Mouse (Mus musculus) liver, embryonic 14.5 days (tissue): ENCODE results near the gene Ubl7. TPM values are rescaled to one million over a fixed set of nuclear protein-coding genes. Genes with fewer than 3 reads are reported as not detected.

Source experiments
- ATAC-seq: fragments of 200-750 bp; cut with Nextera tagmentation; 2 replicates; pipeline ENCODE4 v1.8.0; 2017; ENCODE audit warnings: moderate number of reproducible peaks, mild to moderate bottlenecking, moderate library complexity; ENCODE audit not compliant: insufficient read depth
- DNase-seq, 3 experiments: peaks; one replicate each; pipeline ENCODE4 v3.0.0-alpha.2; 2012 to 2013; ENCODE audit warnings: low read depth in 3 of 3, low spot score in 3 of 3
- H3K27ac ChIP-seq: fragments of 300-500 bp; sonication (generic); 2 replicates; pipeline ENCODE4 v1.5.1; 2014; ENCODE audit warnings: moderate library complexity, mild to moderate bottlenecking, control low read depth, inconsistent platforms
- H3K27me3 ChIP-seq: fragments of 300-500 bp; sonication (generic); 2 replicates; pipeline ENCODE4 v1.6.1; 2014; ENCODE audit warnings: mild to moderate bottlenecking, low read length, moderate library complexity; ENCODE audit not compliant: control insufficient read depth, insufficient read depth
- H3K36me3 ChIP-seq: fragments of 300-500 bp; sonication (generic); replicated peaks from 2 replicates; pipeline ENCODE4 v1.6.1; 2014; ENCODE audit warnings: low read depth; ENCODE audit not compliant: control insufficient read depth, insufficient read depth
- H3K4me1 ChIP-seq, 2 experiments: fragments of 200-500 bp in 1 of 2; fragments of 300-500 bp in 1 of 2; sonication (generic) in 1 of 2; replicated peaks; 2 replicates each; pipeline ENCODE4 v1.6.1; 2012 to 2014; ENCODE audit warnings: antibody characterized with exemption in 1 of 2, inconsistent platforms in 1 of 2, low read length in 1 of 2; ENCODE audit not compliant: control insufficient read depth in 2 of 2, insufficient read depth in 2 of 2
- H3K4me2 ChIP-seq: fragments of 300-500 bp; sonication (generic); 2 replicates; pipeline ENCODE4 v1.6.1; 2014; ENCODE audit warnings: low read depth, mild to moderate bottlenecking, control low read depth, moderate library complexity
- H3K4me3 ChIP-seq, 2 experiments: fragments of 200-500 bp in 1 of 2; fragments of 300-500 bp in 1 of 2; sonication (generic) in 1 of 2; 2 replicates each; pipeline ENCODE4 v1.5.1; 2012 to 2014; ENCODE audit warnings: low read depth in 2 of 2, low read length in 2 of 2, mild to moderate bottlenecking in 2 of 2, control low read depth in 1 of 2, inconsistent platforms in 1 of 2, moderate library complexity in 1 of 2; ENCODE audit not compliant: insufficient read depth in 1 of 2
- H3K9ac ChIP-seq: fragments of 300-500 bp; sonication (generic); replicated peaks from 2 replicates; pipeline ENCODE4 v1.6.1; 2014; ENCODE audit warnings: mild to moderate bottlenecking, control low read depth, moderate library complexity
- H3K9me3 ChIP-seq: fragments of 300-500 bp; sonication (generic); 2 replicates; pipeline ENCODE4 v1.6.1; 2016; ENCODE audit warnings: low read length, mixed read lengths; ENCODE audit not compliant: control insufficient read depth
- CTCF ChIP-seq: IDR thresholded peaks from 2 replicates; pipeline ENCODE4 v1.5.1; 2016; ENCODE audit warnings: antibody characterized with exemption, low read depth, control low read depth
- EP300 ChIP-seq: IDR thresholded peaks from 2 replicates; pipeline ENCODE4 v1.6.1; 2016; ENCODE audit warnings: antibody characterized with exemption, low read depth
- WGBS: fragments of 180-500 bp; shearing (Covaris S2); extraction: QIAGEN DNeasy Blood & Tissue Kit; methylation state at CpG from one replicate; pipeline ENCODE4 v1.1.7; 2014; ENCODE audit not compliant: insufficient replicate concordance; 5-methylcytosine and 5-hydroxymethylcytosine counted together
- polyA plus RNA-seq, 2 experiments: library from polyadenylated mRNA; depleted of rRNA in 1 of 2; stranded (reverse) in 1 of 2; unstranded in 1 of 2; fragments of >200 nt; fragmentation: Nextera tagmentation in 1 of 2; extraction: Ambion mirVana in 1 of 2; gene quantifications; 2 replicates each; pipeline versions ENCODE4 v1.2.1 to v1.2.3; 2012 to 2014

Ubl7 gene
- polyA plus RNA-seq, 2 experiments = 25.4 to 44.8 TPM

- Histone ChIP-seq H3K27me3 (peaks cover 46% of the 10 kb centered on the region), H3K4me3 (peak overlapping the region in 1 of 2 experiments; percentile 43; a peak in 2 of 4 replicates), H3K36me3 (no peaks in the 10 kb centered on the region), H3K4me1 (no peaks in the 10 kb centered on the region), H3K4me2 (peak overlapping the region; percentile 50), H3K27ac (no peak overlapping the region), H3K9ac (no peak overlapping the region), H3K9me3 (no peaks in the 10 kb centered on the region)
- TF ChIP-seq EP300 (no peak), CTCF (no peak)
- 6% methylated on average over 28 of the region's 28 CpGs for WGBS
- ATAC-seq (no peak), DNase-seq (no peak)
These were observed 30.3 kb downstream of the Ubl7 start for GRCm38 (mm10) chr9:57940861-57941638.

GRCm38 (mm10) chr9:57942039-57942438, 31.3 kb downstream of the Ubl7 start:
- ATAC-seq = no peak
- no peaks in the 10 kb centered on the region for H3K4me1 ChIP-seq
- 59% methylated on average over 2 of the region's 2 CpGs for WGBS

GRCm38 (mm10) chr9:57943067-57943466, 32.3 kb downstream of the Ubl7 start:
- H3K9me3 ChIP-seq = no peaks in the 10 kb centered on the region
- H3K36me3 ChIP-seq = no peaks in the 10 kb centered on the region
- H3K9ac ChIP-seq = no peak overlapping the region
- 9% methylated on average over 2 of the region's 2 CpGs for WGBS
- H3K4me3 ChIP-seq = no peak overlapping the region
- no peaks in the 10 kb centered on the region for H3K4me1 ChIP-seq
- peaks cover 46% of the 10 kb centered on the region for H3K27me3 ChIP-seq
- TF ChIP-seq CTCF = no peak
- H3K4me2 ChIP-seq = no peak overlapping the region
- DNase-seq = no peak
- no peak for ATAC-seq
- no peak overlapping the region for H3K27ac ChIP-seq

More at GRCm38 (mm10) chr9:57942039-57942438, 31.3 kb downstream of the Ubl7 start:
- no peak for DNase-seq
- no peak overlapping the region for H3K4me3 ChIP-seq
- H3K9ac ChIP-seq = no peak overlapping the region
- H3K27ac ChIP-seq = no peak overlapping the region
- H3K4me2 ChIP-seq = no peak overlapping the region
- TF ChIP-seq CTCF (no peak), EP300 (no peak)
- no peaks in the 10 kb centered on the region for H3K9me3 ChIP-seq
- H3K36me3 ChIP-seq = no peaks in the 10 kb centered on the region
- peaks cover 46% of the 10 kb centered on the region for H3K27me3 ChIP-seq

- DNase-seq (peak in 1 of 3 experiments; percentile 9), ATAC-seq (no peak)
- TF ChIP-seq EP300 (no peak), CTCF (peak; percentile 68)
- H3K27ac ChIP-seq = no peak overlapping the region
- no peaks in the 10 kb centered on the region for H3K9me3 ChIP-seq
- no peak overlapping the region for H3K9ac ChIP-seq
- H3K36me3 ChIP-seq = no peaks in the 10 kb centered on the region
- peaks cover 37% of the 10 kb centered on the region for H3K27me3 ChIP-seq
- H3K4me3 ChIP-seq = no peak overlapping the region
- 16% methylated on average over 5 of the region's 5 CpGs for WGBS
- no peaks in the 10 kb centered on the region for H3K4me1 ChIP-seq
- no peak overlapping the region for H3K4me2 ChIP-seq
These were observed 33.8 kb downstream of the Ubl7 start for GRCm38 (mm10) chr9:57944572-57944971.

- WGBS = 56% methylated on average over 8 of the region's 8 CpGs
- H3K36me3 ChIP-seq = no peaks in the 10 kb centered on the region
- H3K9ac ChIP-seq = no peak overlapping the region
- peaks cover 23% of the 10 kb centered on the region for H3K27me3 ChIP-seq
- H3K27ac ChIP-seq = no peak overlapping the region
- ATAC-seq (no peak), DNase-seq (no peak)
- H3K4me1 ChIP-seq = no peaks in the 10 kb centered on the region
- no peaks in the 10 kb centered on the region for H3K9me3 ChIP-seq
- TF ChIP-seq CTCF (no peak), EP300 (no peak)
- no peak overlapping the region for H3K4me2 ChIP-seq
- no peak overlapping the region for H3K4me3 ChIP-seq
These were observed 35.2 kb downstream of the Ubl7 start for GRCm38 (mm10) chr9:57945771-57946616.
